Mouse (Mus musculus) forebrain, embryonic 14.5 days (tissue): ENCODE measurements around the gene Gpr155. TPM values are rescaled to one million over a fixed set of nuclear protein-coding genes. Genes with fewer than 3 reads are reported as not detected.

Source experiments
- ATAC-seq: fragments of 200-750 bp; cut with Nextera tagmentation; 2 replicates; pipeline ENCODE4 v1.8.0; 2017; ENCODE audit warnings: mild to moderate bottlenecking, moderate library complexity
- DNase-seq: peaks from one replicate; pipeline ENCODE4 v3.0.0-alpha.2; 2015; ENCODE audit warnings: low spot score
- H3K27ac ChIP-seq: fragments of 300-500 bp; sonication (generic); 2 replicates; pipeline ENCODE4 v1.5.1; 2014; ENCODE audit warnings: low read depth, mild to moderate bottlenecking, control low read depth, low read length, moderate library complexity
- H3K27me3 ChIP-seq: fragments of 300-500 bp; sonication (generic); replicated peaks from 2 replicates; pipeline ENCODE4 v1.6.1; 2014; ENCODE audit warnings: low read length, control low read depth, mixed read lengths; ENCODE audit not compliant: control insufficient read depth, insufficient read depth
- H3K36me3 ChIP-seq: fragments of 300-500 bp; sonication (generic); 2 replicates; pipeline ENCODE4 v1.6.1; 2014; ENCODE audit warnings: low read length, control low read depth; ENCODE audit not compliant: control insufficient read depth, insufficient read depth
- H3K4me1 ChIP-seq: fragments of 300-500 bp; sonication (generic); 2 replicates; pipeline ENCODE4 v1.6.1; 2014; ENCODE audit warnings: antibody characterized with exemption, low read length, control low read depth; ENCODE audit not compliant: control insufficient read depth, insufficient read depth
- H3K4me2 ChIP-seq: fragments of 300-500 bp; sonication (generic); 2 replicates; pipeline ENCODE4 v1.6.1; 2014; ENCODE audit warnings: mild to moderate bottlenecking, control low read depth, low read length
- H3K4me3 ChIP-seq: fragments of 300-500 bp; sonication (generic); 2 replicates; pipeline ENCODE4 v1.5.1; 2014; ENCODE audit warnings: low read depth, low read length, control low read depth
- H3K9ac ChIP-seq: fragments of 300-500 bp; sonication (generic); 2 replicates; pipeline ENCODE4 v1.6.1; 2014; ENCODE audit warnings: mild to moderate bottlenecking, low read length, control low read depth, moderate library complexity
- H3K9me3 ChIP-seq: fragments of 300-500 bp; sonication (generic); replicated peaks from 2 replicates; pipeline ENCODE4 v1.6.1; 2016; ENCODE audit warnings: low read length, control low read depth, mixed read lengths; ENCODE audit not compliant: control insufficient read depth
- WGBS: fragments of 180-500 bp; shearing (Covaris S2); extraction: QIAGEN DNeasy Blood & Tissue Kit; methylation state at CpG from one replicate; pipeline ENCODE4 v1.1.7; 2014; 5-methylcytosine and 5-hydroxymethylcytosine counted together
- polyA plus RNA-seq: library from polyadenylated mRNA; unstranded; fragments of >200 nt; fragmentation: Nextera tagmentation; extraction: Ambion mirVana; gene quantifications from 2 replicates; pipeline ENCODE4 v1.2.1, GENCODE M21; 2014

The Gpr155 gene
- polyA plus RNA-seq, 1 experiment from 2014 or later, result 9.1 TPM

- H3K27ac ChIP-seq, result no peak overlapping the region
Measured at GRCm38 (mm10) chr2:73347766-73348165, 38.6 kb downstream of the Gpr155 start.

GRCm38 (mm10) chr2:73347136-73347535 lies 39.2 kb downstream of the Gpr155 start:
- DNase-seq (peak; percentile 3), ATAC-seq (no peak)
- 70% methylated on average over 6 of the region's 6 CpGs for WGBS
- Histone ChIP-seq H3K9ac (no peak overlapping the region), H3K4me3 (no peak overlapping the region), H3K4me1 (peaks cover 7% of the 10 kb centered on the region), H3K4me2 (no peak overlapping the region), H3K27me3 (no peaks in the 10 kb centered on the region), H3K36me3 (no peaks in the 10 kb centered on the region), H3K9me3 (no peaks in the 10 kb centered on the region), H3K27ac (peak overlapping the region; percentile 65)

More at GRCm38 (mm10) chr2:73347766-73348165, 38.6 kb downstream of the Gpr155 start:
- Histone ChIP-seq H3K9ac (no peak overlapping the region), H3K4me1 (peaks cover 14% of the 10 kb centered on the region), H3K4me3 (no peak overlapping the region), H3K27me3 (no peaks in the 10 kb centered on the region), H3K36me3 (no peaks in the 10 kb centered on the region), H3K9me3 (no peaks in the 10 kb centered on the region), H3K4me2 (no peak overlapping the region)
- WGBS, result 57% methylated on average over 9 of the region's 9 CpGs
- DNase-seq (peak; percentile 15), ATAC-seq (no peak)

- no peaks in the 10 kb centered on the region for H3K9me3 ChIP-seq
- H3K9ac ChIP-seq, result no peak overlapping the region
- H3K4me1 ChIP-seq, result peaks cover 7% of the 10 kb centered on the region
- no peaks in the 10 kb centered on the region for H3K27me3 ChIP-seq
- peak overlapping the region; percentile 65 for H3K27ac ChIP-seq
- no peak overlapping the region for H3K4me2 ChIP-seq
- ATAC-seq, result peak; percentile 78; the same call in 1 of the 2 replicates
- H3K4me3 ChIP-seq, result no peak overlapping the region
- 67% methylated on average over 13 of the region's 13 CpGs for WGBS
- no peaks in the 10 kb centered on the region for H3K36me3 ChIP-seq
- peak; percentile 63 for DNase-seq
Measured at GRCm38 (mm10) chr2:73346345-73347086, 39.9 kb downstream of the Gpr155 start.

- no peak overlapping the region for H3K4me3 ChIP-seq
- H3K27me3 ChIP-seq, result no peaks in the 10 kb centered on the region
- peaks cover 7% of the 10 kb centered on the region for H3K4me1 ChIP-seq
- H3K4me2 ChIP-seq, result no peak overlapping the region
- no peak overlapping the region for H3K27ac ChIP-seq
- H3K9ac ChIP-seq, result no peak overlapping the region
- WGBS, result 83% methylated on average over 4 of the region's 4 CpGs
- ATAC-seq (no peak), DNase-seq (no peak)
- no peaks in the 10 kb centered on the region for H3K36me3 ChIP-seq
- H3K9me3 ChIP-seq, result no peaks in the 10 kb centered on the region
Measured at GRCm38 (mm10) chr2:73345204-73345603, 41.2 kb downstream of the Gpr155 start.

- Histone ChIP-seq H3K9me3 (no peaks in the 10 kb centered on the region), H3K27me3 (no peaks in the 10 kb centered on the region), H3K4me1 (peaks cover 7% of the 10 kb centered on the region), H3K4me3 (no peak overlapping the region), H3K27ac (no peak overlapping the region), H3K9ac (no peak overlapping the region), H3K36me3 (no peaks in the 10 kb centered on the region), H3K4me2 (no peak overlapping the region)
- no peak for ATAC-seq
- no peak for DNase-seq
- 89% methylated on average over 5 of the region's 5 CpGs for WGBS
Measured at GRCm38 (mm10) chr2:73343701-73344100, 42.7 kb downstream of the Gpr155 start.

- H3K27ac ChIP-seq, result no peak overlapping the region
- H3K9ac ChIP-seq, result no peak overlapping the region
- no peaks in the 10 kb centered on the region for H3K27me3 ChIP-seq
- H3K36me3 ChIP-seq, result no peaks in the 10 kb centered on the region
- 83% methylated on average over 8 of the region's 8 CpGs for WGBS
- no peak overlapping the region for H3K4me2 ChIP-seq
- ATAC-seq (no peak), DNase-seq (no peak)
- no peaks in the 10 kb centered on the region for H3K4me1 ChIP-seq
- no peaks in the 10 kb centered on the region for H3K9me3 ChIP-seq
- no peak overlapping the region for H3K4me3 ChIP-seq
Measured at GRCm38 (mm10) chr2:73338415-73338814, 48.0 kb downstream of the Gpr155 start.

- H3K9ac ChIP-seq, result no peak overlapping the region
- no peak for DNase-seq
- no peak overlapping the region for H3K4me2 ChIP-seq
- no peak for ATAC-seq
- no peak overlapping the region for H3K4me3 ChIP-seq
- H3K4me1 ChIP-seq, result no peaks in the 10 kb centered on the region
- no peaks in the 10 kb centered on the region for H3K27me3 ChIP-seq
- 92% methylated on average over 3 of the region's 3 CpGs for WGBS
- H3K9me3 ChIP-seq, result no peaks in the 10 kb centered on the region
- no peaks in the 10 kb centered on the region for H3K36me3 ChIP-seq
- H3K27ac ChIP-seq, result no peak overlapping the region
Measured at GRCm38 (mm10) chr2:73335949-73336348, 50.4 kb downstream of the Gpr155 start.

GRCm38 (mm10) chr2:73325871-73326270 lies 60.5 kb downstream of the Gpr155 start:
- Histone ChIP-seq H3K36me3 (no peaks in the 10 kb centered on the region), H3K9me3 (no peaks in the 10 kb centered on the region), H3K27me3 (no peaks in the 10 kb centered on the region), H3K27ac (no peak overlapping the region), H3K4me3 (no peak overlapping the region), H3K4me2 (no peak overlapping the region), H3K4me1 (no peaks in the 10 kb centered on the region), H3K9ac (no peak overlapping the region)
- ATAC-seq (no peak), DNase-seq (no peak)
- WGBS, result 94% methylated on average over 5 of the region's 5 CpGs

- no peak overlapping the region for H3K9ac ChIP-seq
- H3K27me3 ChIP-seq, result no peaks in the 10 kb centered on the region
- H3K27ac ChIP-seq, result no peak overlapping the region
- H3K4me2 ChIP-seq, result no peak overlapping the region
- H3K36me3 ChIP-seq, result no peaks in the 10 kb centered on the region
- no peak for DNase-seq
- H3K4me3 ChIP-seq, result no peak overlapping the region
- no peaks in the 10 kb centered on the region for H3K9me3 ChIP-seq
- no peaks in the 10 kb centered on the region for H3K4me1 ChIP-seq
- 73% methylated on average over 12 of the region's 12 CpGs for WGBS
- no peak for ATAC-seq
Measured at GRCm38 (mm10) chr2:73322991-73323390, 63.4 kb downstream of the Gpr155 start.
